Mouse (Mus musculus) thymus, adult 2 months (tissue): Measurements from ENCODE around the gene Map3k14. TPM values are rescaled to one million over a fixed set of nuclear protein-coding genes. Genes with fewer than 3 reads are reported as not detected.

Experiments
- DNase-seq: peaks from one replicate; pipeline ENCODE4 v3.0.0; 2021
- H3K27ac ChIP-seq: fragments of 200-500 bp; 2 replicates; pipeline ENCODE4 v1.5.1; 2012; ENCODE audit warnings: low read length, control low read depth; ENCODE audit not compliant: control insufficient read depth, insufficient read depth
- H3K27me3 ChIP-seq: fragments of 200-500 bp; 2 replicates; pipeline ENCODE4 v1.6.1; 2012; ENCODE audit warnings: mild to moderate bottlenecking, low read length, moderate library complexity, mixed read lengths; ENCODE audit not compliant: control insufficient read depth, insufficient read depth
- H3K36me3 ChIP-seq: fragments of 200-500 bp; 2 replicates; pipeline ENCODE4 v1.6.1; 2012; ENCODE audit warnings: mild to moderate bottlenecking, low read length, moderate library complexity; ENCODE audit not compliant: control insufficient read depth, insufficient read depth
- H3K4me1 ChIP-seq: fragments of 200-500 bp; replicated peaks from 2 replicates; pipeline ENCODE4 v1.6.1; 2012; ENCODE audit warnings: low read length; ENCODE audit not compliant: control insufficient read depth, insufficient read depth
- H3K4me3 ChIP-seq: fragments of 200-500 bp; 2 replicates; pipeline ENCODE4 v1.5.1; 2012; ENCODE audit warnings: mild to moderate bottlenecking, low read length, control low read depth, moderate library complexity; ENCODE audit not compliant: control insufficient read depth, insufficient read depth
- CTCF ChIP-seq: fragments of 200-500 bp; IDR thresholded peaks from 2 replicates; pipeline ENCODE4 v1.5.1; 2012; ENCODE audit warnings: mild to moderate bottlenecking, control low read depth, low read length, moderate library complexity, borderline replicate concordance; ENCODE audit not compliant: control insufficient read depth, poor library complexity, insufficient read depth; ENCODE audit errors: extremely low read depth
- POLR2A ChIP-seq: fragments of 200-500 bp; IDR thresholded peaks from 2 replicates; pipeline ENCODE4 v1.6.1; 2012; ENCODE audit warnings: mild to moderate bottlenecking, low read length, control low read depth, moderate library complexity; ENCODE audit not compliant: control insufficient read depth, poor library complexity, insufficient read depth; ENCODE audit errors: extremely low read depth
- WGBS: fragments of 180-500 bp; shearing (Covaris S2); methylation state at CpG from one replicate; pipeline ENCODE4 v1.1.7; 2018; 5-methylcytosine and 5-hydroxymethylcytosine counted together
- polyA plus RNA-seq: library from polyadenylated mRNA; depleted of rRNA; stranded (reverse); fragments of >200 nt; gene quantifications from 2 replicates; pipeline ENCODE4 v1.2.3, GENCODE M21; 2012

Gene Map3k14
- polyA plus RNA-seq, 1 experiment, result 40.7 TPM

GRCm38 (mm10) chr11:103247504-103248177 is 19.6 kb downstream of the Map3k14 start:
- H3K4me1 ChIP-seq, result peaks cover 21% of the 10 kb centered on the region
- no peak for DNase-seq
- 88% methylated on average over 11 of the region's 11 CpGs for WGBS

GRCm38 (mm10) chr11:103246731-103247290 is 20.5 kb downstream of the Map3k14 start:
- Histone ChIP-seq H3K27ac (no peak overlapping the region), H3K36me3 (no peaks in the 10 kb centered on the region), H3K4me1 (peaks cover 15% of the 10 kb centered on the region), H3K27me3 (no peaks in the 10 kb centered on the region), H3K4me3 (no peak overlapping the region)
- TF ChIP-seq POLR2A, result no peak
- no peak for DNase-seq
- 60% methylated on average over 4 of the region's 4 CpGs for WGBS

More at GRCm38 (mm10) chr11:103247504-103248177, 19.6 kb downstream of the Map3k14 start:
- TF ChIP-seq CTCF, result no peak
- no peak for TF ChIP-seq POLR2A
- H3K36me3 ChIP-seq, result no peaks in the 10 kb centered on the region
- no peak overlapping the region for H3K27ac ChIP-seq
- no peak overlapping the region for H3K4me3 ChIP-seq
- no peaks in the 10 kb centered on the region for H3K27me3 ChIP-seq

GRCm38 (mm10) chr11:103246081-103246730 is 21.1 kb downstream of the Map3k14 start:
- Histone ChIP-seq H3K27ac (no peak overlapping the region), H3K4me3 (no peak overlapping the region), H3K36me3 (no peaks in the 10 kb centered on the region), H3K4me1 (peaks cover 15% of the 10 kb centered on the region), H3K27me3 (no peaks in the 10 kb centered on the region)
- DNase-seq, result no peak
- TF ChIP-seq CTCF (peak; percentile 12; the same call in 1 of the 2 replicates), POLR2A (no peak)
- WGBS, result 50% methylated on average over 10 of the region's 10 CpGs

- H3K36me3 ChIP-seq, result peaks cover 7% of the 10 kb centered on the region; the same call in 1 of the 2 replicates
- no peak overlapping the region for H3K4me3 ChIP-seq
- TF ChIP-seq POLR2A (no peak), CTCF (no peak)
- peaks cover 23% of the 10 kb centered on the region for H3K4me1 ChIP-seq
- no peak overlapping the region for H3K27ac ChIP-seq
- H3K27me3 ChIP-seq, result no peaks in the 10 kb centered on the region
- WGBS, result 91% methylated on average over 4 of the region's 4 CpGs
- DNase-seq, result no peak
Measured at GRCm38 (mm10) chr11:103244856-103245255, 22.4 kb downstream of the Map3k14 start.

- no peaks in the 10 kb centered on the region for H3K27me3 ChIP-seq
- no peak for TF ChIP-seq POLR2A
- TF ChIP-seq CTCF, result no peak
- peaks cover 33% of the 10 kb centered on the region for H3K36me3 ChIP-seq
- H3K4me1 ChIP-seq, result peaks cover 9% of the 10 kb centered on the region
- no peak overlapping the region for H3K4me3 ChIP-seq
- H3K27ac ChIP-seq, result no peak overlapping the region
- WGBS, result 42% methylated on average over 7 of the region's 7 CpGs
- DNase-seq, result no peak
Measured at GRCm38 (mm10) chr11:103240740-103241139, 26.5 kb downstream of the Map3k14 start.

GRCm38 (mm10) chr11:103237757-103238156 is 29.5 kb downstream of the Map3k14 start:
- no peak for DNase-seq

More at GRCm38 (mm10) chr11:103237757-103238156, 29.5 kb downstream of the Map3k14 start:
- TF ChIP-seq POLR2A (no peak), CTCF (no peak)
- Histone ChIP-seq H3K4me3 (no peak overlapping the region), H3K36me3 (peaks cover 33% of the 10 kb centered on the region), H3K27me3 (no peaks in the 10 kb centered on the region), H3K4me1 (peaks cover 9% of the 10 kb centered on the region), H3K27ac (no peak overlapping the region)
- WGBS, result 96% methylated on average over 9 of the region's 9 CpGs
